Mouse (Mus musculus) MN1 (cell line): ENCODE results near the gene Gla.
"Not testable (repeated sequence)": the region's sequence is repeated elsewhere in the genome, so short reads cannot be mapped to it uniquely, and the experiment has no call there.

Experiments used
- DNase-seq: peaks from one replicate; pipeline ENCODE4 v3.0.0-alpha.2; 2016; ENCODE audit warnings: low spot score

The Gla gene

GRCm38 (mm10) chrX:134588261-134588660, 12.7 kb downstream of the Gla start:
- no peak for DNase-seq

DNA sequence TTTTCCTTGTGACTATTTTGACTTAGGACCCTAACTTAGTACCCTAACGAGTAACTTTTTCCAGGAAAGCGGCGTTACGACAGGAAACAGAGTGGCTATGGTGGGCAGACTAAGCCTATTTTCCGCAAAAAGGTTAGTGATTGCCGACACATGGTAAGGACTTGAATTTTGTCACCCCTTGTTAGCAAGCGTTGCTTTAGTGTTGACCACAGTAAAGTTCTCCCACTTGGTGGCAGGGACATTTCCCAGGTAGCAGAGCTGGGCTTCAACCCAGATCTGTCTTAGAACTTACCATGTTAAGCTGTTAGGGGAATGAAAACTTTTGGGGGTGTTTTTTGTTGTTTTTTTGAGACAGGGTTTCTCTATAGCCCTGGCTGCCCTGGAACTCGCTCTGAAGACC, 14.5 kb downstream of the Gla start:
- no peak for DNase-seq

GRCm38 (mm10) chrX:134585103-134586002, 15.6 kb downstream of the Gla start, which contains the start of gene Rpl36a:
Gene Rpl36a, plus strand, starts transcription at chrX:134585654.
- peak; percentile 90 for DNase-seq

GRCm38 (mm10) chrX:134582888-134583669, 17.8 kb downstream of the Gla start, which contains the start of gene Btk:
Gene Btk, minus strand, starts transcription at chrX:134583570.
- no peak for DNase-seq

DNA sequence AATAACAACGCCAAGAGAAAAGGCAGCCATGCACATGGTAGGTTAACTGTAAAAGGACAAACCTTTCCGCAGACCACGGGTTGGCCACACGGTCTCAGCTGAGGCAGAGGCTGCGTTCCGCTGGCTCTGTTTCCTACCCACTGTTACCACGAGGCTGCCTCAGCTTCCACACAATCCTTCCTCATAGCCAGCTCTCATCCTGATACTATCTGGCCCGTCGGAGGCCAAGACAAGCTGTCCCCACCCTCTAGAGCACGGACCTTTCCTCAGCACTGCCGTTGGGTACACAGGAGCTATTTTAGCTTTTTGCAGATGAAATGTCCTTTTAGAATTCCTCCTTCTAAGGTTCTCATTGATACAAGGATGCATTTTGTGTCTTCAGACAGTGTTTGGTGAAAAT, 18.7 kb downstream of the Gla start:
- DNase-seq, result no peak

DNA sequence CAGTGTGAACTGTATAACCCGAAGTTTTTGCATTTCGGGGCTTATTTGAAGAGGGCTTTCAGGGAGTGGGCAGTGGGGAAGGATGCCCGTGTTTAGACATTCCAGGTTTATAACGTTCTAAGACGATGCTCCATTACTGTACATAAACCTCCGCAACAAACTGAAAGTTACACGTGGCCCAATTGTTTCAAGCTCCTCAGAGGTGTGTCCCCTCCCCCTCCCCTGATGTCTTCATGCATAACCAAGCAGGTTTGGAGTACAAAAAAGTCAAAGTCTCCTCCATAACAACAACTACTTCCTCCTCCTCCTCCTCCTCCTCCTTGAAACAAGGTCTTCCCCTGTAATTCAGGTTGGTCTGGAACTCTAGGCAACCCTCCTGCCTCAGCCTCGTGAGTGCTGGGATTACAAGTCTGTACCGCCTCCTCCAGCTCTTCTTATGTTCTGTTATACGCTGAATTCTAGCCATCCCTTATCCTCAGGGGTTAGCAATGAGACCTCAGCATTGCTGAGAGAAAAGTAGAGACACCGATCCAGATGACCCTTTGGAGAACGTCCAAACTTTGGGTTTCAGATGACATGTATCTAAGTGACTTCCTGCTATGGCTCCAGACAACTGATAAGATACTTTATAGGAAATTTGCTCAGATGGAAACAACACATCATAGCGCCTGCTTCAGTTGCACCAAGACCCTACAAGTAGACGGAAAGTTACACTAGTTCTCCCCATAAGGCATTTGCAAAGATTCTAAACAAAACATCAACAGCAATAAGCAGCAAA, 20.2 kb downstream of the Gla start:
- DNase-seq, result no peak

DNA sequence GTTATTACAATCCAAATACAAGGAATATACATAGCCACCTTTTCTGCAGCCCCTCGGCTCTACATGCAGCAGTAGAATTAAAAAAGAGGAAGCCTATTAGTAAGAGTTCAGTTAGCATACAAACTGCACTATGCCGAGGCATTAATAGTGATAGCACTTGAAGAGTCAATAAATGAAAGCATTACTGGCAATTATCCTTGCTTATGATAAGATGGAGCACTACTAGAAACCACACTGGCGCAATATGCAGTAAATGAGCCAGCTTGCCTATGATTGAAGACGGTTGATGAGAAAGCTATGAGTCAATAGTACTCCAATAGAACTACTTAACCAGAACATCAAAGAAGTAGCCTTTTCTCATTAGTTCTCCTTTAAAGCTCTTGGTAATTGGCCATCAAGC, 23.0 kb downstream of the Gla start:
- no peak for DNase-seq

DNA sequence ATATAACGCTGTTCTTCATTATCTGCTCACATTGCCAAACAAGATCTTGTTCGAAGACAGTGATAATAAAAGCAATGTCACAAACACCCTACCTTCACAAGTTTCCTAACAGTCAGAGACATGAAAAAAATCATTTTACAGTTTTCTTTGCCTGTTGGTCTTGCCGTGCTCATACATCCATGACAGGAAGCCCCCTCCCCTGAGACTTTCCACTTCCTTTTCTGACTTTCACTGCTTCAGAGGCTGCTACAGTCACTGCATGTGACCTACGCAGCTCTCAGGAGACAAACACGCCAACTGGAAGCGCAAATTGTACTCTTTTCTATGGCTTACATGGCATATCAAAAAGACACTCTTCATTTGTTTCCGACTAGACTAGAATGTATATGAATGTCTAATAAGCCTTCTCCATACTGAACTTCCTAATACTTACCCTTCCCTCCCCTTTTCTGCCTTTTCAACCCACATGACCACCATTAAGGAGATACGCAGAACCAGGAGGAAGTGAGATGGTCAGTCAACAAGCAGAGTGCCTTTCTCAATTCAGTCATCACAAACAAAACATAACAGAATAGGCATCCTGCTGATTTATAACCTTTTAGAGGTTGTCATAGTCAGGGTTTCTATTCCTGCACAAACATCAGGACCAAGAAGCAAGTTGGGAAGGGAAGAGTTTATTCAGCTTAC, 34.2 kb downstream of the Gla start:
- no peak for DNase-seq

GRCm38 (mm10) chrX:134564326-134564725, 36.6 kb downstream of the Gla start:
- DNase-seq, result no peak

DNA sequence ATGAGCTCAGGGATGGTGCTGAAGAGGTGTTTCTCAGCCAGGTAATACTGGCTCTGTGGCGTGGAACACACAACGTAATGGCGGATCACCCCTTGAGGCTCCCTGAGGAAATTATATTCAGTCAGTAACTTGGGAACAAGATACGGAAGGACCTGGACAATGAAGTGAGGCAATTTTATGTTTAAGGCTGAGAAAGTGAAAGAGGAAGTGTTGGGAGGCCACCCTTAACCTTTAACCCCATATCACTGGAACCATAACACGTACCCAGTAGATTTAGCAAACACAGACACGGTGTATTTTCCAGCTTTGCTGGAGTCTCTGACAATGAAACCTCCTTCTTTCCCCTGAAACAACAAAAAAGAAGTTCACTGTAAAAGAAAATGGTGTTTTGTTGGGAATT, 46.5 kb downstream of the Gla start:
- no peak for DNase-seq

DNA sequence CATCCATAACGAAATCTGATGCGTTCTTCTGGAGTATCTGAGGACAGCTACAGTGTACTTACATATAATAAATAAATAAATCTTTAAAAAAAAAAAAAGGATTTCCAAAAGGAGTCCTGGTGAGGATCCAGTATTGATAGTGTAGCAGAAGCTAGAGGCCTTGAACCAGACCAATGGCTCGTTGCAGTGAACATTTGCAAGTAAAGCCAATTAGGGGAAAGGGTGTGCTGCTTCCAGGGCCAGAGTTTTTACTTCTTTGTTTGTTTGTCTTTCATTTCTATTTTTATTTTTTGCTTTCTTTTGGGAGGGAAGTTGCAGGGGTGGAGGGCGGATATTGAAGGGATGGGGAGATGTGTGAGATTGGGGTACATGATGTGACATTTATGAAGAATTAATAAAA, 47.6 kb downstream of the Gla start:
- DNase-seq, result no peak

- DNase-seq, result peak; percentile 65
These were observed 50.0 kb downstream of the Gla start for GRCm38 (mm10) chrX:134550903-134551302.

GRCm38 (mm10) chrX:134547330-134547729, 53.6 kb downstream of the Gla start:
- no peak for DNase-seq

GRCm38 (mm10) chrX:134541955-134542308, 59.0 kb downstream of the Gla start:
- DNase-seq, result no peak

DNA sequence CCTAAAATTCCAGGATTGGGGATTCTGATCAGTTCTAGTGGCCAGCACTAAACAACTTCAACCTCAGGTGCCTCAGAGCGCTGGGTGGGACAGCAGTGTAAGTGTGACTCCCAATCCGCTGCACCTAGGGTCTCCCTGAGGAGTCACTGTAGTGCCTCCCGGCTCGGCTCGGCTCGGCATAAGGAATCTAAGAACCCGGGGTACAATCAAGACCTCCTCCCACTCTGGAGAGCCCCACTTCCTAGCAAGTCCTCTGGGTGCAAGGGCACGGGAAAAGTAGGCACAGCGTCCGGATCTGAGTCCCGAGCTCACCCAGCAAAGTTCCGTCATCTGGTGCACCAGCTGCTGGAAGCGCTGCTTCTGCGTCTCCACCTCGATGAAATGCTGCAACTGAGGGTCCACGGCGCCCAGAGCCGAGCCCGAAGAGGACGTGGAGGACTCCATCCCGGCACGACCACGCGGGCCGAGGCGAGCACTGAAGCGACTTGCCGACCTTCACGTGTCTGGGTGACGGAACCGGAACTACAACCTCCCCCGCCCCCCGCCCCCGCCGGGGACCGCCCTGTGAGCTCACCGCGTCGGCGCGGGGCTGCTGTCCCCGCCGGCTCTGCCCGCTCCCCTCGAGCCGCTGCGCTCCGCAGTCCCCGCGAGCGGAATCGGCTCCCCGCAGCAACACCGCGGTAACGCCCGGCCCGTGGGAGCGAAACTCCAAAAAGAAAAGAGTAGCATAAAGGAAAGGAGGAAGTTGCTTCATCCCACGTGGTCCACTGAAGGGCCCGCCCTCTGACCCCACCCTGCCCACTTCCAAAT, 59.6 kb downstream of the Gla start, which contains the start of gene Timm8a1:
Gene Timm8a1 (minus strand): TSS at position 721 of the 810 bp plus-strand sequence.
- DNase-seq, result peak; percentile 46

- peak; percentile 29 for DNase-seq
These were observed 60.4 kb downstream of the Gla start for GRCm38 (mm10) chrX:134540414-134541135.

GRCm38 (mm10) chrX:134539795-134540194, 61.1 kb downstream of the Gla start:
- DNase-seq, result not testable (repeated sequence)
